ENCODE assay signal across 8 mouse cellular contexts in genomic region chr13:43864153-43864861, GRCm38 (mm10).
DNase-seq lines count a peak whose midpoint lies in the region; ATAC-seq lines count a peak whose summit lies in the region.

No protein-coding gene starts in this region.

- H3K4me1 ChIP-seq in heart, embryonic 13.5 days: peaks cover 28% of the 10 kb centered on the region
- H3K4me1 ChIP-seq in liver, embryonic 12.5 days: peaks cover 20% of the 10 kb centered on the region
- peaks cover 19% of the 10 kb centered on the region for H3K4me1 ChIP-seq in stomach, embryonic 15.5 days

- WGBS in heart, embryonic 13.5 days: 2% methylated on average over 35 of the region's 35 CpGs
- 1% methylated on average over 35 of the region's 35 CpGs for WGBS in liver, embryonic 12.5 days (ENCODE audit: insufficient replicate concordance)
- WGBS in stomach, embryonic 15.5 days: 1% methylated on average over 35 of the region's 35 CpGs

- peak overlapping the region; percentile 82 for H3K9ac ChIP-seq in heart, embryonic 13.5 days
- no peak overlapping the region for H3K9ac ChIP-seq in liver, embryonic 12.5 days
- H3K9ac ChIP-seq in stomach, embryonic 15.5 days: no peak overlapping the region; the same call in 1 of the 2 replicates

- H3K36me3 ChIP-seq in heart, embryonic 13.5 days: no peaks in the 10 kb centered on the region
- no peaks in the 10 kb centered on the region for H3K36me3 ChIP-seq in liver, embryonic 12.5 days
- no peaks in the 10 kb centered on the region for H3K36me3 ChIP-seq in stomach, embryonic 15.5 days

- H3K4me2 ChIP-seq in heart, embryonic 13.5 days: peak overlapping the region; percentile 74
- H3K4me2 ChIP-seq in liver, embryonic 12.5 days: peak overlapping the region; percentile 69
- peak overlapping the region; percentile 65 for H3K4me2 ChIP-seq in stomach, embryonic 15.5 days

- H3K27ac ChIP-seq in heart, embryonic 13.5 days (replicated peaks): peak overlapping the region; percentile 74
- no peak overlapping the region for H3K27ac ChIP-seq in liver, embryonic 12.5 days
- H3K27ac ChIP-seq in stomach, embryonic 15.5 days: peak overlapping the region; percentile 62; the same call in 1 of the 2 replicates

- H3K4me3 ChIP-seq in heart, embryonic 13.5 days: peak overlapping the region; percentile 43
- peak overlapping the region; percentile 36 for H3K4me3 ChIP-seq in liver, embryonic 12.5 days
- H3K4me3 ChIP-seq in stomach, embryonic 15.5 days (replicated peaks): peak overlapping the region; percentile 34

- DNase-seq in CD4-positive helper T cell, adult 2 months (ENCODE audit: low read depth, low spot score): peak; percentile 98
- DNase-seq in brain, embryonic 18.5 days (ENCODE audit: low read depth, low spot score): peak; percentile 84
- DNase-seq in fat pad, adult 2 months (ENCODE audit: extremely low read depth, low read depth, low spot score): peak; percentile 51
- DNase-seq in kidney, postnatal 10 days: peak; percentile 100
- peak; percentile 95 to 97 for DNase-seq in natural killer cell, adult 2 months (ENCODE audit: low spot score in 2 of 2)

- no peaks in the 10 kb centered on the region for H3K27me3 ChIP-seq in heart, embryonic 13.5 days (replicated peaks)
- peaks cover 7% of the 10 kb centered on the region; the same call in 1 of the 2 replicates for H3K27me3 ChIP-seq in liver, embryonic 12.5 days (replicated peaks)
- no peaks in the 10 kb centered on the region for H3K27me3 ChIP-seq in stomach, embryonic 15.5 days (replicated peaks)

- no peaks in the 10 kb centered on the region for H3K9me3 ChIP-seq in heart, embryonic 13.5 days
- no peaks in the 10 kb centered on the region for H3K9me3 ChIP-seq in liver, embryonic 12.5 days (replicated peaks)
- no peaks in the 10 kb centered on the region for H3K9me3 ChIP-seq in stomach, embryonic 15.5 days

- ATAC-seq in heart, embryonic 13.5 days (ENCODE audit: extremely low read depth, insufficient number of reproducible peaks, low FRiP score, low TSS enrichment): peak; percentile 95
- ATAC-seq in liver, embryonic 12.5 days: peak; percentile 98
- ATAC-seq in stomach, embryonic 15.5 days (ENCODE audit: insufficient read depth, low FRiP score, low read depth): peak; percentile 99
